Mouse (Mus musculus) small intestine, adult 2 months (tissue): Measurements from ENCODE around the gene Ager.
A peak's percentile ranks its signal among the peaks of the same experiment; 100 is the strongest.

Experiments used
- CTCF ChIP-seq: fragments of 200-500 bp; IDR thresholded peaks from 2 replicates; pipeline ENCODE4 v1.5.1; 2012; ENCODE audit warnings: low read depth, mild to moderate bottlenecking, control low read depth, inconsistent platforms, low read length, moderate library complexity, mixed read lengths; ENCODE audit not compliant: insufficient replicate concordance, insufficient read length; ENCODE audit errors: extremely low read depth
- POLR2A ChIP-seq: fragments of 200-500 bp; IDR thresholded peaks from 2 replicates; pipeline ENCODE4 v1.6.1; 2012; ENCODE audit warnings: low read depth, mild to moderate bottlenecking, control low read depth, inconsistent platforms, low read length, moderate library complexity

GRCm38 (mm10) chr17:34646906-34647787 lies 49.5 kb downstream of the Ager start, which contains the start of gene Atf6b:
- TF ChIP-seq CTCF (no peak), POLR2A (peak; percentile 70; the same call in 1 of the 2 replicates)
